Mouse (Mus musculus): ENCODE data around the gene Pnliprp2. TPM values are rescaled to one million over a fixed set of nuclear protein-coding genes. Genes with fewer than 3 reads are reported as not detected.

Pnliprp2 gene
- polyA plus RNA-seq (2016; fragmentation: Nextera tagmentation; extraction: Ambion mirVana) = not detected in 2 replicates

DNA sequence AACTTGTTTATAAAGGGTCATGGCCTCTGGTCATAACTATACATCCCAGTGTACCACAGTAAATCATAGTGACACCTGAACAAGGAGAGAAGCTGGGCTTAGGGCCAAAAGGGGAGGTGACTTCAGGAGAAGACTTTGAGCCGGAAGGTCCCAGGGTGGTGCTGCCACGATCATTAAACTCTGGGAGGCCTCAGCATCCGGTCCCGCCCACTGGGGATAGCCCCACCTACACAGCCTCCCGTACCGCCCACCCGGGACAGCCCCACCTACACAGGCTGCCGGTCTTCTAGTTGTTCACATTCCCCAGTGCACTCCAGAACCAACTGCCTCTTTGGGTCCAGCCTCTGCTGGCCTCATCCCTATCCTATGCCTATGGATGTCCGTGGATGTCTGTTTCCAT lies at the start of gene Pnliprp2:
Pnliprp2 (plus strand) TSS at position 297 of the 400 bp plus-strand sequence.
- Histone ChIP-seq H3K9me3 (replicated peaks) (peaks cover 5% of the 10 kb centered on the region), H3K4me3 (no peak within 1 kb of the TSS), H3K4me1 (peaks cover 12% of the 10 kb centered on the region; the same call in 1 of the 2 replicates), H3K27me3 (ENCODE audit: low read depth, poor library complexity, severe bottlenecking) (peaks cover 13% of the 10 kb centered on the region; the same call in 1 of the 2 replicates), H3K27ac (replicated peaks) (no peak within 1 kb of the TSS), H3K36me3 (no peaks in the 10 kb centered on the region)
- WGBS = 70% methylated on average over 9 of the region's 9 CpGs
- no peak for DNase-seq (ENCODE audit: low spot score)

DNA sequence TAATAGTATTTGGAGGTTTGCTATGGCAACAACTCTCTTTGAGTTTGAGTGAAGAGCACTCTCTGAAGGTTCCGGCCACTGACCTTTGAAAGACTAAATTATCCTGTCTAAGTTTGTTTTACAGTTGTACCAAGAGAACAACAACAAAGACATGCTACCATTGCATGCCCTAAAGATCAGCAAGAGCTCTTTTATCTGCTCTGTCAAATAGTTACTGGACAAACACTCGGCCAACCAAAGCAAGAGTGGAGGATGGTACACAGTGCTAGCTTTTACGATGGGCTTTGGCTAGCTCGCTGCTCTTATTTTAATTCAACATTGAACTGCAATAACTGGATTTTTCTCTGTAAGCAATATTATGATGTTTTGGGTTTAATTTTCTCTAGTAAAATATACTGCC lies 41.6 kb upstream of the Pnliprp2 start:
- WGBS = 82% methylated on average over 4 of the region's 4 CpGs
- no peak overlapping the region for H3K4me3 ChIP-seq
- H3K4me1 ChIP-seq = no peaks in the 10 kb centered on the region
- no peaks in the 10 kb centered on the region for H3K27me3 ChIP-seq (ENCODE audit: low read depth, poor library complexity, severe bottlenecking)
- H3K36me3 ChIP-seq = no peaks in the 10 kb centered on the region
- H3K27ac ChIP-seq (replicated peaks) = no peak overlapping the region
- H3K9me3 ChIP-seq (replicated peaks) = no peaks in the 10 kb centered on the region
- no peak for DNase-seq (ENCODE audit: low spot score)

DNA sequence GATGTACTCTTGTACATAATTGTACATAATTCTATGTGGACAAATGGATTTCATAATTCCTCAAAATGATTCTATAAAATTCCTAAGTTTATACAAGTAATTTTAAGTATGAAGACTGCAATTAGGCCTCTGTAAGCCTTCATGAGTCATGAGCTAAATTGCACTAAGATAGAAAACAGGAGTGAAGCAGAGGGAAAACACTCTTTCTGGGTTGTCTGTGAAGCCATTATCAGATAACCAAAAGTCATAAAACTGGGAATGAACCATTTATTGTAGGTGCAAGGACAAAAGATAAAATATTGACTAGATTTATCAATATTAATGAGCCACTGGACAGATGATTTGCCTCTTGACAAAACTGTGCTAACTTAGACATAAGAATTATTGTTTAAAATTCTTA lies 39.1 kb upstream of the Pnliprp2 start:
- Histone ChIP-seq H3K4me3 (no peak overlapping the region), H3K9me3 (replicated peaks) (no peaks in the 10 kb centered on the region; the same call in 1 of the 2 replicates), H3K27me3 (ENCODE audit: low read depth, poor library complexity, severe bottlenecking) (no peaks in the 10 kb centered on the region), H3K4me1 (no peaks in the 10 kb centered on the region), H3K36me3 (no peaks in the 10 kb centered on the region), H3K27ac (replicated peaks) (no peak overlapping the region)
- DNase-seq (ENCODE audit: low spot score) = no peak

DNA sequence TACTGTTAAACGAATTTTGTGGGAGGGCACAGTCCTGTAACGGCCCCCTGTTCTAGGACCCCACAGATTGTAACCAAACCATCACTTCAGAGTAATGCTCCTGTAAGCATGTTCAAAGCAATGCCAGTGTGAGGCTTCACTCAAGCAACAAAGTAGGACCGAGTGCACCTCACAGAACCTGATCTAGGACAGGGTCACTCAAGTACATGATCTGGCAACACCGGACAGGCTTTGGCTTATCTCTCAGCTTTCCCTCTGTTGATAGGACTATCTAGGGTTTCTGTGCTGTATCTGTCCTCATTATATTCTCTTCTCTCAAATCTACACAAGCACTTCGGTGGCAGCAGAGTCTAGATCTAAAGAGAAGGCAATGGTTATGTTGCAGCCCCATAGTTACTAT lies 33.0 kb upstream of the Pnliprp2 start:
- Histone ChIP-seq H3K4me1 (peaks cover 14% of the 10 kb centered on the region), H3K9me3 (replicated peaks) (no peaks in the 10 kb centered on the region; the same call in 1 of the 2 replicates), H3K27ac (replicated peaks) (no peak overlapping the region), H3K4me3 (no peak overlapping the region), H3K27me3 (ENCODE audit: low read depth, poor library complexity, severe bottlenecking) (no peaks in the 10 kb centered on the region), H3K36me3 (no peaks in the 10 kb centered on the region)
- no peak for DNase-seq (ENCODE audit: low spot score)
- 86% methylated on average over 5 of the region's 5 CpGs for WGBS

DNA sequence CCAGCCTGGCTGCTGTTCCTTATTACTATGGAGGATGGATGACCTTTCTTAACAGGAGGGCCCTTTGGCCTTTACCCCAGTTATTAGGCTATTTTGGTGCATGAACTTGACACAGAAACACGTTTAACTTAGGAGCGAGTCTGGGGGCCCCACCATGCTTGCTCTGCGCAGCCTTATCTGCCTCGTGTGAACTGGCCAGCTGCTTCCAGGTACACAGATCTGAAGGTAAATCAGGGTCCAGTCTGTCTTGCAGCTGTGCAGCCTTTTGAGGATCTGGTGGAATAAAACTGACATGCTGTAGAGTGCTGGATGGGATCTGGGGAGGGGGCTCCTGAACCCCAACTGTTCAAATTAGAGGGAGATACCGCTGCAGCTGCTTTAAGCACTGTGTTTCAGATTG lies 31.8 kb upstream of the Pnliprp2 start:
- peaks cover 14% of the 10 kb centered on the region for H3K4me1 ChIP-seq
- WGBS = 87% methylated on average over 5 of the region's 5 CpGs
- H3K9me3 ChIP-seq (replicated peaks) = no peaks in the 10 kb centered on the region; the same call in 1 of the 2 replicates
- DNase-seq (ENCODE audit: low spot score) = no peak
- H3K27me3 ChIP-seq (ENCODE audit: low read depth, poor library complexity, severe bottlenecking) = no peaks in the 10 kb centered on the region
- 0 out of 2 replicates have a peak overlapping the region, but pooled peaks have one; percentile 52 for H3K27ac ChIP-seq (replicated peaks)
- no peaks in the 10 kb centered on the region for H3K36me3 ChIP-seq
- H3K4me3 ChIP-seq = no peak overlapping the region

DNA sequence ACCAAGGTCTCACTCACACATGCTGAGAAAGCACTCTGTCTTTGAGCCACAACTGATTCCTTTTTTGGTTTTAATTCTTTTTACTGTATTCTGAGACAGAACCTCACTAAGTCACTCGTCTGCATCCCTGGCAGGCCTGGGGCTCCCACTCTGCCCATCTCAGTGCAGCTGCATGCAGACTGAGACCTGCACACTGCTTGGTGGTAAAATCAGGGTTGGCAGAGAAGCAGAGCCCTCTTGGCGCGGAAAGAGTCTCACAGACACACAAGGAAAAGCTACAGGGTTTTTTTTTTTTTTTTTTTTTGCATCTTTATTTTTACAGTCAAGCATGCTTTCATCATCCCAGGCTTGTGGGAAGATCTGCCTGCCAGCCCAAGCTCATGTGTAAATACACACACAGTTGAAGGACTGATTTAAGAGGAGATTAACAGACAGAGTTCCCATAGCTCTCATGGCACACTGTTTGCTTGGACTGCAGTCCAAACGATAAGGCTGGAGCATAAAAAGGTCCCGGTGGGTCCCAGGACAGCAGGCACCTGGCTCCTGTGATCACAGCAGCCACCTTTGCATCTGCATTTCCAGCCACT lies 31.0 kb upstream of the Pnliprp2 start, which contains the start of gene Pnliprp1:
Pnliprp1 (plus strand) TSS at position 443 of the 587 bp plus-strand sequence.
- H3K4me3 ChIP-seq = no peak within 1 kb of the TSS
- H3K9me3 ChIP-seq (replicated peaks) = no peaks in the 10 kb centered on the region; the same call in 1 of the 2 replicates
- DNase-seq (ENCODE audit: low spot score) = no peak
- 0 out of 2 replicates have a peak within 1 kb of the TSS, but pooled peaks have one; percentile 52 for H3K27ac ChIP-seq (replicated peaks)
- WGBS = 56% methylated on average over 5 of the region's 5 CpGs
- H3K4me1 ChIP-seq = peaks cover 14% of the 10 kb centered on the region
- no peaks in the 10 kb centered on the region for H3K27me3 ChIP-seq (ENCODE audit: low read depth, poor library complexity, severe bottlenecking)
- no peaks in the 10 kb centered on the region for H3K36me3 ChIP-seq

DNA sequence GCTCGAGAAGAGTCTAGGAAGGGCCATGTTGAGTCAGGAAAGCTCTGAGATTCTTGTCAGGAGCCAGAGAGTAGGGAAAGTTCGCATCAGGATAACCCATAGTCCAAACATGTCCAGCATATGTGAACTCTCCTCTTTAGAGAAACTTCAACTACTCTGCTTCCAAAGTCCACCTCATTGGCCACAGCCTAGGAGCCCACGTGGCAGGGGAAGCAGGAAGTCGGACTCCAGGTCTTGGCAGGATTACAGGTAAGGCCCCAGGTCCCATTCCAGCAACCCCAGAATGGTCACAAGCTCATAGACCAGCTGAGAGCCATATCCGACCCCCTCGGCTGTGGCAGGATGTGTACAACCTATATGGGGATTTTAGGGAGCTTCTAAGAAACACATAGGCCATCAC lies 26.3 kb upstream of the Pnliprp2 start:
- WGBS = 83% methylated on average over 6 of the region's 6 CpGs
- Histone ChIP-seq H3K4me3 (no peak overlapping the region), H3K36me3 (no peaks in the 10 kb centered on the region), H3K4me1 (peaks cover 8% of the 10 kb centered on the region), H3K9me3 (replicated peaks) (no peaks in the 10 kb centered on the region), H3K27me3 (ENCODE audit: low read depth, poor library complexity, severe bottlenecking) (no peaks in the 10 kb centered on the region), H3K27ac (replicated peaks) (no peak overlapping the region)
- no peak for DNase-seq (ENCODE audit: low spot score)

DNA sequence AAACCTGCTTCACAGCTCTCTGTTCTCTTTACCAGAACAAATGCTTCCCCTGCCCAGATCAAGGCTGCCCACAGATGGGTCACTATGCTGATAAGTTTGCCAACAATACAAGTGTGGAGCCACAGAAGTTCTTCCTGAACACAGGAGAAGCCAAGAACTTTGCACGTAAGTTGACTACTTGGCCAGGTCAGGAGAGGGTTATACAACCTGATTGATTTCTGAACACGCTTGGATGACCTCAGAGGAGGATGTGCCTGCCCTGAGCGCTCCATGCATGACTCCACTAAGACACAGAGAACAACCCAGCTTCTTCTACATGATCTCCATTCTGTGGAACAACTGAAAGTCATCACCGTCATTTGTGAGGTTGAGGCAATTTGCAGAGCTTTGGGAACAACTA lies 21.4 kb upstream of the Pnliprp2 start:
- H3K4me1 ChIP-seq = peaks cover 3% of the 10 kb centered on the region; the same call in 1 of the 2 replicates
- no peaks in the 10 kb centered on the region for H3K27me3 ChIP-seq (ENCODE audit: low read depth, poor library complexity, severe bottlenecking)
- H3K36me3 ChIP-seq = no peaks in the 10 kb centered on the region
- no peak overlapping the region for H3K4me3 ChIP-seq
- no peak overlapping the region for H3K27ac ChIP-seq (replicated peaks)
- no peaks in the 10 kb centered on the region for H3K9me3 ChIP-seq (replicated peaks)
- DNase-seq (ENCODE audit: low spot score) = no peak
- WGBS = 88% methylated on average over 4 of the region's 4 CpGs

DNA sequence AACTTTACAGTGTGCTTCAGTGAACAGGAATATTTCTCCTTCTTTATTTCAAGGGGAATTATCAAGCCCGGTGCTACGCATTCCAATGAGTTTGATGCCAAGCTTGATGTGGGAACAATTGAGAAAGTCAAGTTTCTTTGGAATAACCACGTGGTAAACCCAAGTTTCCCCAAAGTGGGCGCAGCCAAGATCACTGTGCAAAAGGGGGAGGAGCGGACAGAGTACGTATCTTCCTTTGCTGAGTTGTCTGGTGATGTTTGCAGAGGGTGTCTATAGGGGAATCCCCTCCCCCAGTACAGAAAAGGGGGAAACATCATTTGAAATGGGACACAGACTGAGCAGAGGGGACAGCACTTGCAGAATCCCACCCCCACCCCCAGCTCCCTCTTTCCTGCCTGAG lies 18.5 kb upstream of the Pnliprp2 start:
- WGBS = 79% methylated on average over 6 of the region's 6 CpGs
- H3K36me3 ChIP-seq = no peaks in the 10 kb centered on the region
- no peak for DNase-seq (ENCODE audit: low spot score)

DNA sequence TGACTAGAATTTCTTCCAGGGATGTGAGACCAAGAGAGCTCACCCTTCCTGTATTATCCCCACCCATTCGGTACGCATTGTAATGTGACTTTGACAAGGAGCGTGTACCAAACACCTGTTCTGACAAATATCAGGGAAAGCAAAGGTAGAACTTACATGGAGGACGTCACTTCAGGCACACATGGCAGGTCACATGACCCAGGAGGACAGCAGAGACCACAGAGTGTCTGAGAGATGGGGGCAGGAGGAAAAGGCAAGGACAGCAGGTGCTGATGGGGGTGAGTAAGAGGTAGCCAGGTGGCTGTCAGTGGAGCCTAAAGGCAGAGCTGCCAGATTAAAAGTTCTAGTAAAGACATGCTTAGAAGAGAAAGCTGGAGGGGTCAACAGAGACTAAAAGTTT lies 16.8 kb upstream of the Pnliprp2 start:
- no peaks in the 10 kb centered on the region for H3K9me3 ChIP-seq (replicated peaks)
- H3K36me3 ChIP-seq = no peaks in the 10 kb centered on the region
- no peak overlapping the region for H3K27ac ChIP-seq (replicated peaks)
- peaks cover 3% of the 10 kb centered on the region; the same call in 1 of the 2 replicates for H3K4me1 ChIP-seq
- WGBS = 89% methylated on average over 4 of the region's 4 CpGs
- no peak overlapping the region for H3K4me3 ChIP-seq
- no peak for DNase-seq (ENCODE audit: low spot score)
- no peaks in the 10 kb centered on the region for H3K27me3 ChIP-seq (ENCODE audit: low read depth, poor library complexity, severe bottlenecking)

More for the DNA sequence above, 18.5 kb upstream of the Pnliprp2 start:
- Histone ChIP-seq H3K4me1 (peaks cover 3% of the 10 kb centered on the region; the same call in 1 of the 2 replicates), H3K27ac (replicated peaks) (no peak overlapping the region), H3K4me3 (no peak overlapping the region), H3K27me3 (ENCODE audit: low read depth, poor library complexity, severe bottlenecking) (no peaks in the 10 kb centered on the region), H3K9me3 (replicated peaks) (no peaks in the 10 kb centered on the region)

DNA sequence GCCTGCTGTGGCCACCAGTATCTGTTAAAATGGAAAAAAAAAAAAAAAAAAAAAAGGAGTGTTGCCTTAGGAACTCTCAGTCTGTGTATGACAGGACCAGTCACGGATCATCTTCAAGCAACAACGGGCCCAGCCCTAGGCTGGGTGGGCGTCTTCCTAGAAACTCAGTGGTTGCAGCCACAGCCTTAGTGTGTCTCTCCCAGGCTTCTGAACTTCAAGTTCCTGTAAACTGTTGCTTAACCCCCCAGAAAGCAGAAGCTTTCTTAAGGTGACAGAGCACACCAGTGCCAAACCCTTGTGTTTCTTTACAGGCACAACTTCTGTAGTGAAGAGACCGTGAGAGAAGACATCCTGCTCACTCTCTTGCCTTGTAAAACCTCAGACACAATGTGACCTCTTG lies 15.8 kb upstream of the Pnliprp2 start:
- H3K4me1 ChIP-seq = peaks cover 3% of the 10 kb centered on the region; the same call in 1 of the 2 replicates
- no peak overlapping the region for H3K4me3 ChIP-seq
- no peak for DNase-seq (ENCODE audit: low spot score)
- no peaks in the 10 kb centered on the region for H3K9me3 ChIP-seq (replicated peaks)
- no peak overlapping the region for H3K27ac ChIP-seq (replicated peaks)
- WGBS = 84% methylated on average over 4 of the region's 4 CpGs
- no peaks in the 10 kb centered on the region for H3K36me3 ChIP-seq
- no peaks in the 10 kb centered on the region for H3K27me3 ChIP-seq (ENCODE audit: low read depth, poor library complexity, severe bottlenecking)

DNA sequence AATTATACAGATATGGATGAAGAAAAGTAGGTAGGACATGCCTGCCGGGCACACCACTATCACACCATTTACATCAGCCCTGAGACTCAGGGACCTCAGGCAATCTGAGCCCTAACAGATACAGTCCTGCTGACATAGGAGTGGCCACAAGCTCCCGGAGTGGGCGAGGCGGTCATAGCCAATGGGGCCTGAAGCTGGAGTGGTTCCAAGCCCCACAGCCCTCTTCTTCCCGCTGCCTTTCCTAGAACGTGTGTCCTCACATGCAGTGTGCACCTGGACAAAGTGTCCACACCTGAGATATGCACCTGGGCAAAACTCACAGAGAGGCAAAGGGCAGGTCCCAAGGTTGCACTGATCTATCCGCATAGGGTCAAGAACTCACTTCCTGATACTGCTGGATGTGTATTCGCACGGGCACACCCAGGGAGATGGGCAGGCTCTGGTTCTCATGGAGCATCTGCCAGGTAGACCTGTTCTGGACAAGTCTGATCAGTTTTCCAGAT lies 12.0 kb upstream of the Pnliprp2 start:
- no peaks in the 10 kb centered on the region for H3K9me3 ChIP-seq (replicated peaks)

DNA sequence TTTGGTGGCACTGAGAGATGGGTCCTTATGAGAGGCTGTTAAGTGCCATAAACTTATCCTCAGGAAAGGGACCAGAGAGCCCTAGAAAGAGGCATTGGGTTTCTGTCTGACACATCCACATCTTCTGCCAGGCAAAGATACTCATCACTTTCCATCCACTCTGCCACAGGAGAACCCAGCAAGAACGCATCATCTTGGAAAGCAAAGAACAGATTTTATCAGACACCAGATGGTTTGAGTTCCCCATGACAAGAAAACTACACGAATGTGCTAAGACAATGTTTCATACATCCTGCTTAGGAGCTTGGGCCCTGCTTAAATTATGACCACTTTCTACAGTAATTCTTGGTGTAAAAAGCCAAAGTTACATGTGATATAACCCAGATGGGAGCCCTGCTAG lies 8.7 kb upstream of the Pnliprp2 start:
- 83% methylated on average over 2 of the region's 2 CpGs for WGBS
- H3K36me3 ChIP-seq = no peaks in the 10 kb centered on the region
- DNase-seq (ENCODE audit: low spot score) = no peak
- H3K9me3 ChIP-seq (replicated peaks) = peaks cover 9% of the 10 kb centered on the region
- H3K27me3 ChIP-seq (ENCODE audit: low read depth, poor library complexity, severe bottlenecking) = no peaks in the 10 kb centered on the region
- no peak overlapping the region for H3K4me3 ChIP-seq
- H3K27ac ChIP-seq (replicated peaks) = no peak overlapping the region
- no peaks in the 10 kb centered on the region for H3K4me1 ChIP-seq

More for the DNA sequence above, 12.0 kb upstream of the Pnliprp2 start:
- 90% methylated on average over 9 of the region's 9 CpGs for WGBS
- no peak for DNase-seq (ENCODE audit: low spot score)
- Histone ChIP-seq H3K27ac (replicated peaks) (no peak overlapping the region), H3K27me3 (ENCODE audit: low read depth, poor library complexity, severe bottlenecking) (no peaks in the 10 kb centered on the region), H3K36me3 (no peaks in the 10 kb centered on the region), H3K4me1 (no peaks in the 10 kb centered on the region), H3K4me3 (no peak overlapping the region)

Measured in midbrain, embryonic 10.5 days (tissue).